Mouse (Mus musculus): ENCODE results near the gene Gm44511.

DNA sequence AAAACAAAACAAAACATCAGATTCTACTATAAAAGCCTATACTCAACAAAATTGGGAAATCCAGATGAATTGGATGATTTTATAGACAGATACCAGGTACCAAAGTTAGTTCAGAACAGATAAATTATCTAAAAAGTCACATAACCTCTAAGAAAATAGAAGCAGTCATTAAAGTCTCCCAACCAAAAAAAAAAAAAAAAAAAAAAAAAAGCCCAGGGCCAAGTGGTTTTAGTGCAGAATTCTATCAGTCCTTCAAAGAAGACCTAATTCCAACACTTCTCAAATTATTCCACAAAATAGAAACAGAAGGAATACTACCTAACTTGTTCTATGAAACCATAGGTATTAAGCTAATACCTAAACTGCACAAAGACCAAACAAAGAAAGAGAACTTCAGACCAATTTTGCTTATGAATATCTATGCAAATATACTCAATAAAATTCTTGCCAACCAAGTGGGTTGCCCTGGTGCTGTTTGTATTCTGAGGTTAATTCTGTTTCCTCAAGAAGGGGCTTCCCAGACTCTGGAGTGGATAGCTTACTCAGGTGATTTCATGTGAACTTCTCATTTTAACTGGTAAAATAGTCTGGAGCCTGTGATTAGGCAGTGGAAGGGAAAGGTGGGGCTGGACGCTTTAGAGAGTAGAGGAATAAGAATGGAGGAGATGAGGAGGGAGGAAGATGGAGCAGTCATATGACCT, 45.9 kb upstream of the Gm44511 start:
- TF ChIP-seq POLR2A (IDR thresholded peaks at IDR 0.05; ENCODE audit: control insufficient read depth, extremely low read depth, insufficient read depth, low read length, poor library complexity) (no peak), CTCF (IDR thresholded peaks at IDR 0.05; ENCODE audit: borderline replicate concordance, control insufficient read depth, extremely low read depth, insufficient read depth, low read length, poor library complexity) (no peak)
